10 mouse cellular contexts compared by ENCODE assay signal in genomic region chr10:42942300-42942699, GRCm38 (mm10).
DNase-seq lines count a peak whose midpoint lies in the region; ATAC-seq and TF ChIP-seq lines count a peak whose summit lies in the region.
"Had no signal": no experiment of that assay in that cellular context is flagged by ENCODE, and none has a peak within 500 bp of the region (broad histone marks: within the 10 kb centered on the region; RNA-seq: fewer than 3 reads in every experiment).

No protein-coding gene starts in this region.

- H3K9me3 ChIP-seq in heart, embryonic 12.5 days (replicated peaks) = no peaks in the 10 kb centered on the region
- no peaks in the 10 kb centered on the region for H3K9me3 ChIP-seq in neural tube, embryonic 11.5 days (ENCODE audit: control insufficient read depth, low read length)
- no peaks in the 10 kb centered on the region for H3K9me3 ChIP-seq in hindbrain, embryonic 14.5 days (ENCODE audit: control insufficient read depth, low read length)
- H3K9me3 ChIP-seq in midbrain, embryonic 15.5 days = no peaks in the 10 kb centered on the region
- H3K9me3 ChIP-seq: heart, embryonic 10.5 days; limb, embryonic 13.5 days had no signal

- H3K79me2 ChIP-seq in heart, adult 2 months (replicated peaks; ENCODE audit: control insufficient read depth, insufficient read depth, low read length) = no peaks in the 10 kb centered on the region

- H3K4me3 ChIP-seq in heart, adult 2 months = no peak overlapping the region
- H3K4me3 ChIP-seq in heart, embryonic 12.5 days = no peak overlapping the region
- no peak overlapping the region for H3K4me3 ChIP-seq in neural tube, embryonic 11.5 days (ENCODE audit: low read depth, low read length)
- no peak overlapping the region for H3K4me3 ChIP-seq in hindbrain, embryonic 14.5 days (replicated peaks; ENCODE audit: low read length)
- H3K4me3 ChIP-seq in midbrain, embryonic 15.5 days = no peak overlapping the region
- H3K4me3 ChIP-seq: heart, embryonic 10.5 days; limb, embryonic 13.5 days had no signal

- H3K36me3 ChIP-seq in heart, adult 2 months (ENCODE audit: control insufficient read depth, insufficient read depth, low read length) = no peaks in the 10 kb centered on the region
- H3K36me3 ChIP-seq in heart, embryonic 12.5 days = no peaks in the 10 kb centered on the region
- H3K36me3 ChIP-seq in neural tube, embryonic 11.5 days (ENCODE audit: control insufficient read depth, insufficient read depth, low read length) = no peaks in the 10 kb centered on the region
- H3K36me3 ChIP-seq in hindbrain, embryonic 14.5 days (replicated peaks; ENCODE audit: control insufficient read depth, insufficient read depth) = no peaks in the 10 kb centered on the region
- 0 out of 2 replicates have a peak, but pooled peaks cover 5% of the 10 kb centered on the region for H3K36me3 ChIP-seq in midbrain, embryonic 15.5 days (replicated peaks)
- H3K36me3 ChIP-seq: heart, embryonic 10.5 days; limb, embryonic 13.5 days had no signal

- 93% methylated on average over 3 of the region's 3 CpGs for WGBS in heart, adult 2 months
- 82% methylated on average over 3 of the region's 3 CpGs for WGBS in heart, embryonic 12.5 days
- 87% methylated on average over 3 of the region's 3 CpGs for WGBS in neural tube, embryonic 11.5 days
- 89% methylated on average over 3 of the region's 3 CpGs for WGBS in hindbrain, embryonic 14.5 days
- 84% methylated on average over 3 of the region's 3 CpGs for WGBS in midbrain, embryonic 15.5 days

- DNase-seq in heart, adult 2 months = no peak
- DNase-seq in neural tube, embryonic 11.5 days (ENCODE audit: low spot score) = no peak
- no peak for DNase-seq in neural tube, embryonic 10.5 days (ENCODE audit: extremely low spot score, low spot score)
- DNase-seq in hindbrain, embryonic 14.5 days (ENCODE audit: low spot score) = no peak
- DNase-seq in thymus, postnatal 14 days = peak; percentile 39
- DNase-seq in left cerebral cortex, postnatal 14 days (ENCODE audit: low spot score in 2 of 2) = no peak

- H3K27ac ChIP-seq in heart, adult 2 months = no peak overlapping the region
- no peak overlapping the region for H3K27ac ChIP-seq in heart, embryonic 12.5 days (ENCODE audit: poor library complexity, severe bottlenecking)
- peak overlapping the region; percentile 69; the same call in 1 of the 2 replicates for H3K27ac ChIP-seq in neural tube, embryonic 11.5 days (ENCODE audit: low read depth, low read length)
- peak overlapping the region; percentile 72; the same call in 1 of the 2 replicates for H3K27ac ChIP-seq in hindbrain, embryonic 14.5 days
- H3K27ac ChIP-seq in midbrain, embryonic 15.5 days = no peak overlapping the region

- H3K27me3 ChIP-seq in heart, adult 2 months (ENCODE audit: control insufficient read depth, insufficient read depth, low read length) = no peaks in the 10 kb centered on the region
- no peaks in the 10 kb centered on the region for H3K27me3 ChIP-seq in heart, embryonic 12.5 days (replicated peaks)
- no peaks in the 10 kb centered on the region for H3K27me3 ChIP-seq in neural tube, embryonic 11.5 days (ENCODE audit: control insufficient read depth, insufficient read depth, low read length)
- H3K27me3 ChIP-seq in hindbrain, embryonic 14.5 days (ENCODE audit: control insufficient read depth, insufficient read depth, low read length) = no peaks in the 10 kb centered on the region
- no peaks in the 10 kb centered on the region; the same call in 1 of the 2 replicates for H3K27me3 ChIP-seq in midbrain, embryonic 15.5 days (replicated peaks)
- H3K27me3 ChIP-seq: limb, embryonic 13.5 days had no signal

- H3K9ac ChIP-seq in heart, adult 2 months (ENCODE audit: low read depth, low read length) = no peak overlapping the region
- H3K9ac ChIP-seq in heart, embryonic 12.5 days = no peak overlapping the region
- H3K9ac ChIP-seq in neural tube, embryonic 11.5 days (ENCODE audit: low read length) = no peak overlapping the region
- H3K9ac ChIP-seq in hindbrain, embryonic 14.5 days = no peak overlapping the region
- H3K9ac ChIP-seq in midbrain, embryonic 15.5 days = no peak overlapping the region

- peak; percentile 62 for TF ChIP-seq CTCF in heart, adult 2 months (IDR thresholded peaks at IDR 0.05)

- no peak for TF ChIP-seq POLR2A in heart, adult 2 months (IDR thresholded peaks at IDR 0.05; ENCODE audit: insufficient read depth, low read depth, low read length)

- H3K4me1 ChIP-seq in heart, adult 2 months (ENCODE audit: control insufficient read depth, insufficient read depth, low read length) = no peaks in the 10 kb centered on the region
- peaks cover 25% of the 10 kb centered on the region for H3K4me1 ChIP-seq in heart, embryonic 12.5 days (replicated peaks)
- H3K4me1 ChIP-seq in neural tube, embryonic 11.5 days (ENCODE audit: control insufficient read depth, insufficient read depth, low read length) = 0 out of 2 replicates have a peak, but pooled peaks cover 2% of the 10 kb centered on the region
- 0 out of 2 replicates have a peak, but pooled peaks cover 5% of the 10 kb centered on the region for H3K4me1 ChIP-seq in hindbrain, embryonic 14.5 days (replicated peaks; ENCODE audit: control insufficient read depth, insufficient read depth, low read length)
- H3K4me1 ChIP-seq in midbrain, embryonic 15.5 days = peaks cover 9% of the 10 kb centered on the region

- no peak overlapping the region for H3K4me2 ChIP-seq in heart, embryonic 12.5 days
- H3K4me2 ChIP-seq in neural tube, embryonic 11.5 days (ENCODE audit: low read depth) = no peak overlapping the region
- H3K4me2 ChIP-seq in hindbrain, embryonic 14.5 days (replicated peaks) = no peak overlapping the region
- no peak overlapping the region for H3K4me2 ChIP-seq in midbrain, embryonic 15.5 days

- no peak for TF ChIP-seq EP300 in heart, adult 2 months (IDR thresholded peaks at IDR 0.05; ENCODE audit: insufficient read depth, low read depth, low read length)

- ATAC-seq in heart, embryonic 12.5 days (ENCODE audit: insufficient number of reproducible peaks, low FRiP score) = no peak
- no peak for ATAC-seq in neural tube, embryonic 11.5 days (ENCODE audit: insufficient read depth, low FRiP score, low TSS enrichment)
- no peak for ATAC-seq in hindbrain, embryonic 14.5 days (ENCODE audit: low FRiP score)
- no peak; the same call in 1 of the 2 replicates for ATAC-seq in midbrain, embryonic 15.5 days (replicated peaks)

- intact Hi-C loops in heart, adult 2 months (cut with DNase I) = loop anchor here (1.0 to 2.0 kb wide), 2 partner anchors 100 to 245 kb away; no protein-coding TSS in a partner anchor
- intact Hi-C loops in left cerebral cortex, postnatal 14 days (cut with DNase I) = loop anchor here (1.0 kb wide), 1 partner anchor 100 kb away; no protein-coding TSS in a partner anchor

Comparison
In these comparisons a context has a peak if more than half of its experiments do, and no peak if none do; other contexts are left out.
1. H3K27ac ChIP-seq: peak in neural tube, embryonic 11.5 days (single experiment) and hindbrain, embryonic 14.5 days (single experiment); none in heart, adult 2 months (single experiment), heart, embryonic 12.5 days (single experiment) and midbrain, embryonic 15.5 days (single experiment).